Mouse (Mus musculus): Measurements from ENCODE around the gene Fbn1.

The Fbn1 gene

GRCm38 (mm10) chr2:125340381-125340780 lies 167.4 kb downstream of the Fbn1 start:
- DNase-seq (ENCODE audit: low spot score in 2 of 2) = no peak

DNA sequence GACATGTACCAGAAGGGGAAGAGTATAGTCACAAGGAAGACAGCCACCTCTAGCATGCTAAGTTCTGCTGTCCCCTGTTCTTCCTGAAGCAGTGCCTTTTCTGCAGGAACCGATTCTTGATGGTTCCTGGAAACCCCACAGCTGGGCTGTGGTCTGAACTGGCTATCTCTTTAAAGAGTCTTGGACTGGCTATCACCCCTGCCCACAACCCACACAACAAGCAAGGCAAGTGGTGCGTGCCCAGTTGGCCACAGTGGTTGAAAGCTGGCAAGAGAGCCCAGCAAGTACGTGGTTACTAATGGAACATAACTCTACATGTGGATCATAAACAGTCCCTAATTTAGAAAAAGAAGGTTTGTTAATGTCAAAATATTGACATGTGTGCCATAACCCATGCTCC lies 170.6 kb downstream of the Fbn1 start:
- no peak for DNase-seq (ENCODE audit: low spot score in 2 of 2)

- DNase-seq (ENCODE audit: low spot score in 2 of 2) = no peak
These were observed 172.6 kb downstream of the Fbn1 start for GRCm38 (mm10) chr2:125335206-125335605.

GRCm38 (mm10) chr2:125334163-125334562 lies 173.6 kb downstream of the Fbn1 start:
- DNase-seq (ENCODE audit: low spot score in 2 of 2) = no peak

GRCm38 (mm10) chr2:125331581-125331980 lies 176.2 kb downstream of the Fbn1 start:
- no peak for DNase-seq (ENCODE audit: low spot score in 2 of 2)

- DNase-seq (ENCODE audit: low spot score in 2 of 2) = no peak
These were observed 177.3 kb downstream of the Fbn1 start for GRCm38 (mm10) chr2:125330506-125330905.

DNA sequence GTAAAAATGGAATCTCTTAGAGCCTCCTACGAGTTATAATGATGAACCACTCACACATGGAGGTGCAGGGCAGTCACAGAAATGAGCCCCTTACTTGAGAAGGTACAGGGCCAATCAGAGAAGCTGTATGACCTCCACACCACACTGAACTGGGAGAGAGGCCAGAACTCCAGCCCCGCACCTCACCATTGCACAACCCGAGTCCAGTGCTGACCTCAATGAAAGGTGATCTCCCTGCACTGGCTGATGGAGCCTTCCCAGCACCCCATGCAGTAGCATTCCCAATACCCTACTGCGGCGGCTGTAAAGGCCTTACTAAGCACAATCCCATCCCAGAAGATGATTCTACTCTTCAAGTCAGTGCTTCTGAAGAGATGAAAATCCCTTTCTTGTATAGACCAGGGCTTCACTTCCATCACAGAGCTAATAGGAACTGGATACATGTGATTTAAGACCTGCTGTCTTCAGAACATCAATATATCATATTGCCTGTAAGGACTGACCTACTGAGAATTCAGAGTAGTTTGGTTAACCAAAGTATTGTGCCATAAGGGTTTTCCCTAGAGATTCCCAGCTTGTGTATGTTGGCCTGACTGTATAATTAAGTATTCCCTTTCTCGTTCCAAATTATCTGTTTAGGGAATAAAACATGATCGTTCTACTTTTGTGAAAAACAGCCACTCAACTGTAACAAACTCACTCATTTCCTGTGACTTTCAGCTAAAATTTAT lies 182.5 kb downstream of the Fbn1 start:
- no peak for DNase-seq (ENCODE audit: low spot score in 2 of 2)

DNA sequence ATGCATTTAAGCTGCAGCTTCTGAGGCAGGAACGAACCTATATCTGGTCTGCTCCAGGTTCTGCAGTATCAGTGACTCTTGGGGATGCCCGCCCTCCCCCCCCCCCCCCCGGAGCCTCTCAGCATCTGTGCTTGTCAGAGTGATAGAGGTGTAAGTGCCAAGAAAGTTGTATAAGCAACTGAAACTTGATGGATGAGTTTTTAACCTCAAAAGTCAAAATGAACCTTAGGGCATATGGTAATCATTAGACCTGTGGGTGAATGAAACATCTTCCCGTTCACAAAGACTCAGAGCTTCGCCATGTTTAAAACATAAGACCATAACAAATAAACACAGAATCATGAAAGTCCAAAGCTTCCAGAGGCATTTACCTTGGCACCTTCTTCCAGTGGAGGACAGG lies 183.3 kb downstream of the Fbn1 start:
- no peak for DNase-seq (ENCODE audit: low spot score in 2 of 2)

GRCm38 (mm10) chr2:125323347-125323746 lies 184.4 kb downstream of the Fbn1 start:
- DNase-seq (ENCODE audit: low spot score in 2 of 2) = no peak

DNA sequence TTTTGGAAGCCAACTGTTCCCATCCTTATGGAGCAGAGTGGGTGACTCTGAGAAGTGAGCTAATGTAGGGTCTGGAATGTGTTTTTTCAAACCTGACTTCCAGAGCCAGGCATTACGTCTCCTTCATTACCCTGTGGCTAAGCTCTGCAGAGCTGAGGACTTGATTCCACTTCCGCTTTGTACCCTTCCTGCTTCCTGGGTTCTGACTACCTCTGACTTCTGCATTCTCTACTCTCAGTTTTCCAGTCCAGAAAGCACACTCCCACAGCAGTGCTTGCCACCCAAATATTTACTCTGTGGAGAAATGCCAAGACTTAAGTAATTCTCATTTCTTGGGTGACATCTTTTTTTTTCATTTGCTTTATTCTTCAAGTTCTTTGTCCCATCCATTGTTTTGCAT lies 185.2 kb downstream of the Fbn1 start:
- no peak for DNase-seq (ENCODE audit: low spot score in 2 of 2)

GRCm38 (mm10) chr2:125321071-125321470 lies 186.7 kb downstream of the Fbn1 start:
- DNase-seq (ENCODE audit: low spot score in 2 of 2) = no peak

DNA sequence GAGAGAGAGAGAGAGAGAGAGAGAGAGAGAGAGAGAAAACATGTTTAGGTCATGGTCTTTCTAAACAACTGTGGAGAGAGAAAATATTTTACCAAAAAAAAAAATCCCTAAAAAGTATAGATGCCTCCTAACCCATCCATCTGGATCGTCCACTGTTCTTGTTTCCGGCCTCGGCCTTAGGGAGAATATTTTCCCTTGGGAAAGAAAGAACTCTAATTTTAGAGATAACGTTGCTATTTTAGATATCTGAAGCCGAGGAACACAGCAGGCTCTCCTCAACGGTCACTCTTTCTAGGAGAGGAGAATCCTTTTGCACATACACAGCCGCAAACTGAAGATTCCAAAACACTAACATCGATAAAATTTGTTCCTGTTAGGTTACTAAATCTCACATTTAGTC lies 188.1 kb downstream of the Fbn1 start:
- no peak for DNase-seq (ENCODE audit: low spot score in 2 of 2)

DNA sequence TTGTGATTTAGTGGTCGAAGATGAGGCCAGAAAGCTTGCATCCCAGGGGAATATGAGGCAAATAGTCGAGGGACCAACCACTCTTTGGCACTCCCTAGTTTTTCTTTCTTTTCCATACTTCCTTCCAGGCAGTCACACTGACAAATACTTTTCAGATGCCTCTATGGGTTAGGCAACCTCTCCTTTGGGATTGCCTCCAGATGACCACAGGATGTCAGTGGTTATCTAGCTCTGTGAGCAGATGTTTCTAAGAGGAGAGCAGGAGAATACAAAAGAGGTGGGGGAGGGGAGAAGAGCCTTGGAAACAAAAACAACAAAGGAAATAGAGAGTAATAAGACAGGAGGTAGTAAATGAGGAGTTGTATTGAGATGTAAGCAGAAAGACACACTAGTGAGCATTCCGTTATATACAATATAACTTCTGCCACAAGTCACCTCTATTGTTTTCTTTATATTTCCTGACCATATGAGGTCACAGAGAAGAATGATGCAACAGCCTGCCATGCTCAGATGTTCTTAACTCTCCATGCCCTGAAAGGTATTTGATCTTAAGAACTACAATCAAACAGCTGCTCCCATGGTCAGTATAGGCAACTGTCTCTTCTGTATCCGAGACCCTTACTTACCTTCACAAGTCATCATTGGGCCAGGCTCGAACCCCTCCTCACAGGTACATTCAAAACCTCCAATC lies 189.3 kb downstream of the Fbn1 start:
- DNase-seq (ENCODE audit: low spot score in 2 of 2) = no peak

DNA sequence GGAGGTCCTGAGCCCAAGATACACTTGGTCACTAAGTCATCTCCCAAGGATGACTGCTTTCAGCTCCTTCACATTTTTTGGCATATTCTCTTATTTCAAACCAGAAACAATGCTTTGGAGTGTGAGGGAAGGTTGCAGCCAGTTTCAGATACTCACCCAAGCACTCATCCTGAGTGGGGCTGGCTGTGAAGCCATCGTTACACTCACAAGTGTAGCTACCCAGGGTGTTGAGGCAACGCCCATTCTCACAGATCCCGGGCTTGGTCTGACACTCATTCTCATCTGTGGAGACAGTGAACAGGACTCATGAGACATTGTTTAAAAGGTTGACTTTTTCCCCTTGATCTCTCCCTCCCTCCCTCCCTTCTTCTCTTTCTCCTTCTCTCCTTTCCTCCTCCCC lies 192.6 kb downstream of the Fbn1 start:
- no peak for DNase-seq (ENCODE audit: low spot score in 2 of 2)

- DNase-seq (ENCODE audit: low spot score in 2 of 2) = no peak
These were observed 193.4 kb downstream of the Fbn1 start for GRCm38 (mm10) chr2:125314169-125314925.

DNA sequence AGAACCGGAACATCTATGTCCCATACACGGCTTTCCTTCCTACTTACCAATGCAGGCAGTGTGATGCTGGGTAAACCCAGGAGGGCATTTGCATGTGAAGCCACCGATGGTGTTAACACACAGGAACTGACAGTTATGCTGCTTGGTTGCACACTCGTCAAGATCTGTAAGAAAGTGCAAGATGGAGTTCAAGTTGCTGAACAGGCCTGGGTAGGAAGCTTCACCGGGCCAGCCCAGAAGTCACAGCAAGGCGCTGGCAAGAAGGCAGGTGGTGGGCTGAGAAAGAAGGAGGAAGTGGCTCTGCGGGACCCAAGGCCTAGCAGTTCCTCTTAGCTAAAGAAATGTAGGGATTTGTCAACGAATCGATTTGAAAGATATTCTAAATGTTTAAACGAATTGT lies 198.1 kb downstream of the Fbn1 start:
- DNase-seq (ENCODE audit: low spot score in 2 of 2) = peak in 1 of 2 experiments; percentile 16

DNA sequence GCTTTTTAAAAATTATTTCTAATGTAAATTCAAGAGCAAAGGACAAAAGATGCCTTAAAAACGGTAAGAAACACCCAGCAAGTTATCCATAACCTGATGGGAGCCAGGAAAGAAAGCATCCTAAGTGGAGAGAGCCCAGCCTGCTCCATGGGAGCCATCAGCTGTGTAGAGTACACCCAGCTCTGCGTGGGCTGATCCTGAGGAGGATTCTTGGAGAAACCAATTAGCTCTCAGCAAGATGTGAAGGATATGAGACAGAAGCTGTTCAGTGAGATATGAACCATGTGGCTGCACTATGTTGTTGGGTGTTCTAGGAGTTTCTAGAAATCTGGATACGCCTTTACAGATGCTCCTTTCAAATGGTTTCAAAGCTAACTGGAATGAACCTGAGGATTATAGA lies 202.1 kb downstream of the Fbn1 start:
- no peak for DNase-seq (ENCODE audit: low spot score in 2 of 2)

GRCm38 (mm10) chr2:125304746-125305145 lies 203.0 kb downstream of the Fbn1 start:
- DNase-seq (ENCODE audit: low spot score in 2 of 2) = no peak

GRCm38 (mm10) chr2:125303764-125304384 lies 203.9 kb downstream of the Fbn1 start:
- DNase-seq (ENCODE audit: low spot score in 2 of 2) = no peak

- DNase-seq (ENCODE audit: low spot score in 2 of 2) = no peak
These were observed 205.2 kb downstream of the Fbn1 start for GRCm38 (mm10) chr2:125302625-125302924.

- no peak for DNase-seq (ENCODE audit: low spot score in 2 of 2)
These were observed 205.7 kb downstream of the Fbn1 start for GRCm38 (mm10) chr2:125301877-125302624.

- no peak for DNase-seq (ENCODE audit: low spot score in 2 of 2)
These were observed 209.0 kb downstream of the Fbn1 start for GRCm38 (mm10) chr2:125298841-125299240.

Data from spleen, postnatal 4 days (tissue).